Mouse (Mus musculus): Measurements from ENCODE around the gene R3hdm4.

DNA sequence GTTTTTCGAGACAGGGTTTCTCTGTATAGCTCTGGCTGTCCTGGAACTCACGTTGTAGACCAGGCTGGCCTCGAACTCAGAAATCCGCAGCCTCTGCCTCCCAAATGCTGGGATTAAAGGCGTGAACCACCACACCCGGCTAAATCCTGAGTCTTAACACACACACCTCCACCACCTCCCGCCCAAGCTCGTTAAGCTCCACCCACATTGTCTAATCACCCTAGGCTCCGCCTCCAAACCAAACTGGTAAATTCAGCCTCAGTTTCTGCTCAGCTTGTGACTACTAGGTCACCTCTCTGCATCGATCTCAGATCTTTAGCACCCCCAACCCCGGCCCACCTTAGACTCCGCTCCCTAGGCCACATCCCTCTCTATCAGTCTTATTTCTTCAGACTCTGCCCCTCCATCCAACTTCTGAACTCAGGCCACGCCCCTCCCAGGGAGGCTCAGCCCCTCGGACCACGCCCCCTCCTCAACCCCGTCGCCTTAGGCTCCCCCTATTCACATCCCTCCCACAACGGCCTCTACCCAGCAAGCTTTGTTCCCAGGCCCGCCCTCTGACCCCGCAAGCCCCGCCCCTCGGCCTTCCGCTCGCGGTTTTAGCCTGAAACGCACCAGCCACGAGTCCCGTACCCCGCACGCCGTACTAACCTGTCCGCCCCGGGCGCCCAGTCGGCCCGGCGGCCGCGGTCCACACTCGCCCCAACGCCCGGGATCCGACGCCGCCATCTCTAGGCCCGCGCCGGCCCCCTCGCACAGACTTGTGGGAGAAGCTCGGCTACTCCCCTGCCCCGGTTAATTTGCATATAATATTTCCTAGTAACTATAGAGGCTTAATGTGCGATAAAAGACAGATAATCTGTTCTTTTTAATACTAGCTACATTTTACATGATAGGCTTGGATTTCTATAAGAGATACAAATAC is 12.6 kb downstream of the R3hdm4 start, which contains the start of gene Med16:
- TF ChIP-seq CTCF (IDR thresholded peaks at IDR 0.05; ENCODE audit: low read depth) (no peak), EP300 (IDR thresholded peaks at IDR 0.05; ENCODE audit: low read depth) (no peak; the same call in 1 of the 2 replicates)
